In the genomic region with DNA sequence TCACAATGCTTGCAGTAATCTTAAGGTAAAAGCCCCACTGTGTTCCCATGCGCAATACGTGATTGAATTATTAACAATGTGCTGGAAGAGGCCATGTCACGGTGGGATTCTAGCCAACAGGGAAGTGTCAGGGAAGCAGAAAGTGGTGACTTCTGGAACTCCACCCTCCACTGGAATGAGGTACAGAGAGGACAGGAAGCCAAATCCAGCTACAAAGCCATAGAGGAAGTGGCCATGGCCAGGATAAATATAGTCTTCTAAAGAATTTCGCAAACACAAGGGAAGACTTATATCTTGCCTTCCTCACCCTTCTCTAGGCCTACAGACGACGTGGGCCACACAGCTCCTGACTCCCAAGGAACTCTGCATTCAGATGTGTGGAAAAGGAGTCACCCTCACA, we compare ENCODE assay signal across 12 mouse cellular contexts.
DNase-seq lines count a peak whose midpoint lies in the region; TF ChIP-seq lines count a peak whose summit lies in the region.
"Had no signal": no experiment of that assay in that cellular context is flagged by ENCODE, and none has a peak within 500 bp of the region (broad histone marks: within the 10 kb centered on the region; RNA-seq: fewer than 3 reads in every experiment).

No protein-coding gene starts in this region.

- no peak for TF ChIP-seq POLR2A in heart, adult 2 months (IDR thresholded peaks at IDR 0.05; ENCODE audit: insufficient read depth, low read depth, low read length)

- TF ChIP-seq EP300 in heart, adult 2 months (IDR thresholded peaks at IDR 0.05; ENCODE audit: insufficient read depth, low read depth, low read length) = peak; percentile 97

- H3K4me3 ChIP-seq in gastrocnemius, adult 2 months = no peak overlapping the region
- no peak overlapping the region for H3K4me3 ChIP-seq in heart, adult 2 months
- H3K4me3 ChIP-seq: forebrain, embryonic 13.5 days; intestine, embryonic 15.5 days had no signal

- peaks cover 14% of the 10 kb centered on the region for H3K4me1 ChIP-seq in heart, adult 2 months (ENCODE audit: control insufficient read depth, insufficient read depth, low read length)
- H3K4me1 ChIP-seq: forebrain, embryonic 13.5 days; intestine, embryonic 15.5 days had no signal

- peak; percentile 46 for DNase-seq in gastrocnemius, adult 2 months
- DNase-seq in gastrocnemius, postnatal 10 days = no peak
- peak; percentile 66 to 80 for DNase-seq in heart, adult 2 months
- DNase-seq in kidney, adult 8-10 months = peak; percentile 55 to 74
- DNase-seq in lung, postnatal 14 days = peak; percentile 71
- no peak for DNase-seq in c-Kit-positive CD71-positive TER-119-positive erythroid progenitor cells, embryonic 14.5 days (ENCODE audit: low spot score)
- no peak for DNase-seq in layer of hippocampus, adult 9-10 months (ENCODE audit: low spot score)
- no peak for DNase-seq in retina, postnatal 1 day
- DNase-seq: cerebellum, postnatal 36 days had no signal

- intact Hi-C loops in gastrocnemius, adult 2 months (cut with DNase I) = loop anchor here (5.0 kb wide), 1 partner anchor 94 kb away; no protein-coding TSS in a partner anchor
- intact Hi-C loops in heart, adult 2 months (cut with DNase I) = loop anchor here (1.0 to 5.0 kb wide), 7 partner anchors 14 to 289 kb away; no protein-coding TSS in a partner anchor

- H3K27ac ChIP-seq in gastrocnemius, adult 2 months = peak overlapping the region; percentile 85
- H3K27ac ChIP-seq in heart, adult 2 months = peak overlapping the region; percentile 77
- H3K27ac ChIP-seq: forebrain, embryonic 13.5 days; intestine, embryonic 15.5 days; macrophage had no signal

- no peaks in the 10 kb centered on the region for H3K27me3 ChIP-seq in heart, adult 2 months (ENCODE audit: control insufficient read depth, insufficient read depth, low read length)
- H3K27me3 ChIP-seq: forebrain, embryonic 13.5 days; intestine, embryonic 15.5 days had no signal

- H3K9ac ChIP-seq in heart, adult 2 months (ENCODE audit: low read depth, low read length) = no peak overlapping the region
- H3K9ac ChIP-seq: forebrain, embryonic 13.5 days; intestine, embryonic 15.5 days had no signal

- no peaks in the 10 kb centered on the region for H3K79me2 ChIP-seq in heart, adult 2 months (replicated peaks; ENCODE audit: control insufficient read depth, insufficient read depth, low read length)

- TF ChIP-seq CTCF in gastrocnemius, adult 2 months (IDR thresholded peaks at IDR 0.05) = no peak
- TF ChIP-seq CTCF in heart, adult 2 months (IDR thresholded peaks at IDR 0.05) = peak; percentile 55

- 24% methylated on average over 6 of the region's 6 CpGs for WGBS in heart, adult 2 months

- H3K36me3 ChIP-seq in heart, adult 2 months (ENCODE audit: control insufficient read depth, insufficient read depth, low read length) = peaks cover 16% of the 10 kb centered on the region
- H3K36me3 ChIP-seq: intestine, embryonic 15.5 days had no signal

Comparison
In these comparisons a context has a peak if more than half of its experiments do, and no peak if none do; other contexts are left out.
1. DNase-seq: peak in gastrocnemius, adult 2 months (single experiment), heart, adult 2 months (2 of 2), kidney, adult 8-10 months (2 of 2) and lung, postnatal 14 days (single experiment); none in gastrocnemius, postnatal 10 days (single experiment), c-Kit-positive CD71-positive TER-119-positive erythroid progenitor cells, embryonic 14.5 days (single experiment), layer of hippocampus, adult 9-10 months (single experiment) and retina, postnatal 1 day (single experiment).